Mouse (Mus musculus) heart, embryonic 10.5 days (tissue): Measurements from ENCODE around the gene E2f2. TPM values are rescaled to one million over a fixed set of nuclear protein-coding genes. Genes with fewer than 3 reads are reported as not detected.

Source experiments
- DNase-seq: peaks from one replicate; pipeline ENCODE4 v3.0.0-alpha.2; 2017; ENCODE audit warnings: low spot score
- H3K27ac ChIP-seq: fragments of 300-500 bp; sonication (generic); 2 replicates; pipeline ENCODE4 v1.5.1; 2016; ENCODE audit warnings: mild to moderate bottlenecking
- H3K27me3 ChIP-seq: fragments of 300-500 bp; sonication (generic); 2 replicates; pipeline ENCODE4 v1.6.1; 2016; ENCODE audit warnings: mild to moderate bottlenecking; ENCODE audit not compliant: poor library complexity, insufficient read depth, severe bottlenecking
- H3K36me3 ChIP-seq: fragments of 300-500 bp; sonication (generic); 2 replicates; pipeline ENCODE4 v1.6.1; 2016; ENCODE audit warnings: mild to moderate bottlenecking, moderate library complexity
- H3K4me1 ChIP-seq: fragments of 300-500 bp; sonication (generic); 2 replicates; pipeline ENCODE4 v1.6.1; 2016; ENCODE audit warnings: mild to moderate bottlenecking
- H3K4me3 ChIP-seq: fragments of 300-500 bp; sonication (generic); 2 replicates; pipeline ENCODE4 v1.5.1; 2016; ENCODE audit warnings: mild to moderate bottlenecking, moderate library complexity
- H3K9me3 ChIP-seq: fragments of 300-500 bp; sonication (generic); 2 replicates; pipeline ENCODE4 v1.6.1; 2016; ENCODE audit warnings: mild to moderate bottlenecking, moderate library complexity
- WGBS: fragments of 180-500 bp; shearing (Covaris S2); methylation state at CpG from one replicate; pipeline ENCODE4 v1.1.7; 2016; 5-methylcytosine and 5-hydroxymethylcytosine counted together
- polyA plus RNA-seq: library from polyadenylated mRNA; unstranded; fragments of >200 nt; fragmentation: Nextera tagmentation; extraction: Ambion mirVana; gene quantifications from 2 replicates; pipeline ENCODE4 v1.2.1, GENCODE M21; 2016

E2f2 gene
- polyA plus RNA-seq, 1 experiment from 2014 or later = 6.3 TPM

DNA sequence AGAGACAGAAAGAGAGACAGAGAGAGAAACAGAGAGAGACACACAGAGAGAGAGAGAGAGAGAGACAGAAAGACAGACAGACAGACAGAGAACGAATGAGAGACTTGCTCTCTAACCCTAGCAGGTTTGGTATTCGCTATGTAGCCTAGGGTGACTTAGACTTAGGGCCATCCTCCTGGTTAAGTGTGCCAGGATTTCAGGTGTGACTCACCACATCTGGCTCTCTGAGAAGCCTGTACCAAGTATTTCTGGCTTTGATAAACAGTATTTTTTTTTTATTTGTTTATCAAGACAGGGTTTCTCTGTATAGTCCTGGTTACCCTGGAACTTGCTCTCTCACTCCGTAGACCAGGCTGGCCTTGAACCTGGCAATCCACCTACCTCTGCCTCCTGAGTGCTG is 4.5 kb upstream of the E2f2 start:
- Histone ChIP-seq H3K27ac (no peak overlapping the region), H3K36me3 (no peaks in the 10 kb centered on the region), H3K4me1 (peaks cover 4% of the 10 kb centered on the region; the same call in 1 of the 2 replicates), H3K9me3 (no peaks in the 10 kb centered on the region), H3K27me3 (0 out of 2 replicates have a peak, but pooled peaks cover 5% of the 10 kb centered on the region), H3K4me3 (no peak overlapping the region)
- WGBS = 78% methylated on average over 3 of the region's 3 CpGs
- no peak for DNase-seq

DNA sequence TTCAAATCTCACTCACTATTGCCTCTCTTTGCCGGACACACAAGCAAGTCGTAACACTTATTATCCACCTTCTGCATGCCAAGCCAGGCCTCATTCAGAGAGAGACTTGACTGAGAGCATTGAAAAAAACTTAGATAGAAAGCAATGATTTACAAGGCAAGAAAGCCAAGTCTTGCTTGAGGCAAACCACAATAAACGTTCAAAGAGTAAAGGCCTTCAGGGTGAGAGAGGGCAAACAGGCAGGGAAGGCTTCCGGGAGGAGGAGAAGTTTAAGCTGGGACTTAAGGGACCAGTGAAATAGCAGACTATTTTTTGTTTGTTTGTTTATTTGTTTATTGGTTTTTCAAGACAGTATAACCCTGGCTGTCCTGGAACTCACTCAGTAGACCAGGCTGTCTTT is 1.8 kb upstream of the E2f2 start:
- H3K4me1 ChIP-seq = peaks cover 25% of the 10 kb centered on the region
- WGBS = 85% methylated on average over 4 of the region's 4 CpGs
- H3K4me3 ChIP-seq = no peak overlapping the region
- no peaks in the 10 kb centered on the region; the same call in 1 of the 2 replicates for H3K36me3 ChIP-seq
- H3K9me3 ChIP-seq = no peaks in the 10 kb centered on the region
- no peak for DNase-seq
- no peak overlapping the region for H3K27ac ChIP-seq
- 0 out of 2 replicates have a peak, but pooled peaks cover 5% of the 10 kb centered on the region for H3K27me3 ChIP-seq

DNA sequence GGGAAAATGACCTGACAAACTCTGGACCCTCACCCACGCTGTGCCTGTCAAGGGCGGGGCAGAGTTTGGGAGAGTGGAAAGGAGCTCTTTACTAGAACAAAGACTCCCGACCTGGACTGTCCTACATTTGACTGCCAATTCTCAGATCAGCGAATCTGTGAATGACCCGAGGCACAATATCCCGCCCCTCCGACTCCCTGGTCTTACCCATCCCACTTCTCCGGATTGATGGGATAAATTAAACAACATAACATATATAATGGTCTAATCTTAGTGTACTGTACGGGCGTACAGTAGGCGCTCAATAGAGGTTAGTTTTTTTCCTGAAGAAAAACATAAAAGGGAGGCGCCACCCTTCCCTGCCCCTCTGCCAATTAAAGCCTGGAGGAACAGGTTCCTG is 739 bp upstream of the E2f2 start:
- 17% methylated on average over 12 of the region's 12 CpGs for WGBS
- DNase-seq = no peak

DNA sequence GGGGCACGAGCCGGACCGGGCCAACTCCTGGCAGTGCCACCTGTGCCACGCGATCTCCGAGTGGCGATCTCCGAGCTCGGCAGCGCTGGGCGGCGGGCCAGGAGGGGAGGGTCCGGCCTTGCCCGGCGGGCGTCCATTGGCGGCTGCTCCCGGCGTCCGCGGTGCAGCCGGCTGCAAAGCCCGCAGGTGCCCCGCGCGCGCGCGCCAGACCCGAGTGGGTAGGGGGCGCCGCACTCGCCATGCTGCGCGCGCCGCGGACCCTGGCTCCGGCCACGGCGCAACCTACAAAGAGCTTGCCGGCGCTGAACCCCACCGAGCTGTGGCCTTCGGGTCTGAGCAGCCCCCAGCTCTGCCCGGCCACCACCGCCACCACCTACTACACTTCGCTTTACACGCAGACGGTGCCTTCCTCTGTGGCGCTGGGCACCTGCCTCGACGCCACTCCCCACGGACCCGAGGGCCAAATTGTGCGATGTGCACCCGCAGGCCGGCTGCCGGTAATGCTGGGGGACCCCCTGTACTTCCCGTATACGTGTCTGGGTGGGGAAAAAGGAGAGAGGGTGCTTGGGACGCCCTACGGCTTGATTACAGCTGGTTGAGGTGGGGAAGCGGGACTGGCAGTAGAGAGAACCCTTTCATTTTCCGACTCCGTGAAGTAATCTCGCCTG is 482 bp downstream of the E2f2 start:
- Histone ChIP-seq H3K36me3 (no peaks in the 10 kb centered on the region; the same call in 1 of the 2 replicates), H3K4me3 (peak overlapping the region; percentile 71), H3K9me3 (no peaks in the 10 kb centered on the region), H3K27ac (peak overlapping the region; percentile 88), H3K4me1 (peaks cover 48% of the 10 kb centered on the region), H3K27me3 (0 out of 2 replicates have a peak, but pooled peaks cover 5% of the 10 kb centered on the region)
- WGBS = under 1% methylated on average over 58 of the region's 67 CpGs
- DNase-seq = no peak

More for the DNA sequence above, 739 bp upstream of the E2f2 start:
- Histone ChIP-seq H3K27ac (peak overlapping the region; percentile 88), H3K36me3 (no peaks in the 10 kb centered on the region; the same call in 1 of the 2 replicates), H3K27me3 (0 out of 2 replicates have a peak, but pooled peaks cover 5% of the 10 kb centered on the region), H3K4me1 (peaks cover 35% of the 10 kb centered on the region), H3K9me3 (no peaks in the 10 kb centered on the region), H3K4me3 (peak overlapping the region; percentile 71)

DNA sequence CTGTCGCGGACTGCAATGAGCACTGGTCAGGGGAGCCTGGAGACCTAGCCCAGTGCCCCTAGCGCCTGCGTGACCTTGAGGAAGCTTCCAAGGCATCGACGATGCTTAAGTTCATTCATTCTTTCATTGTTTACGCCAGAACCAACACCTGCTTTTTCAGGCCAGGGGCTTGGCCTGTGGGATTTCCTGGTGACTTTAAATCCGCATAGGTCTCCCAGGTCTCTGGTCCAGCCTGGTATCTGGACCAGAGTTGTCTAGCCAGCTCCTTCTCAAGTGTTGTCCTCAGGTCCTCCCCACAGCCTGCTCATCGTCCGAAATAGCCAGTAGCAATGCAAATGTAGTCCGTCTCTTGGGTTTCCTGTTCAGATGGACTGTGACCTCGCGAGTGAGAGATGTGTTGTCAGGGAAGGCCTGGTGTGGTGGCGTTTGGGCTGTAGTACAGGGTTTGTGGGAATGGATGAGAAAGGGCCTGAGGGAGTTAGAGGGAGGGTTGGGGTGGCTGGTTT is 1.1 kb downstream of the E2f2 start:
- Histone ChIP-seq H3K4me1 (peaks cover 53% of the 10 kb centered on the region), H3K36me3 (no peaks in the 10 kb centered on the region; the same call in 1 of the 2 replicates), H3K9me3 (no peaks in the 10 kb centered on the region), H3K27me3 (0 out of 2 replicates have a peak, but pooled peaks cover 5% of the 10 kb centered on the region), H3K4me3 (peak overlapping the region; percentile 71), H3K27ac (peak overlapping the region; percentile 88)
- DNase-seq = no peak
- WGBS = 3% methylated on average over 14 of the region's 14 CpGs

DNA sequence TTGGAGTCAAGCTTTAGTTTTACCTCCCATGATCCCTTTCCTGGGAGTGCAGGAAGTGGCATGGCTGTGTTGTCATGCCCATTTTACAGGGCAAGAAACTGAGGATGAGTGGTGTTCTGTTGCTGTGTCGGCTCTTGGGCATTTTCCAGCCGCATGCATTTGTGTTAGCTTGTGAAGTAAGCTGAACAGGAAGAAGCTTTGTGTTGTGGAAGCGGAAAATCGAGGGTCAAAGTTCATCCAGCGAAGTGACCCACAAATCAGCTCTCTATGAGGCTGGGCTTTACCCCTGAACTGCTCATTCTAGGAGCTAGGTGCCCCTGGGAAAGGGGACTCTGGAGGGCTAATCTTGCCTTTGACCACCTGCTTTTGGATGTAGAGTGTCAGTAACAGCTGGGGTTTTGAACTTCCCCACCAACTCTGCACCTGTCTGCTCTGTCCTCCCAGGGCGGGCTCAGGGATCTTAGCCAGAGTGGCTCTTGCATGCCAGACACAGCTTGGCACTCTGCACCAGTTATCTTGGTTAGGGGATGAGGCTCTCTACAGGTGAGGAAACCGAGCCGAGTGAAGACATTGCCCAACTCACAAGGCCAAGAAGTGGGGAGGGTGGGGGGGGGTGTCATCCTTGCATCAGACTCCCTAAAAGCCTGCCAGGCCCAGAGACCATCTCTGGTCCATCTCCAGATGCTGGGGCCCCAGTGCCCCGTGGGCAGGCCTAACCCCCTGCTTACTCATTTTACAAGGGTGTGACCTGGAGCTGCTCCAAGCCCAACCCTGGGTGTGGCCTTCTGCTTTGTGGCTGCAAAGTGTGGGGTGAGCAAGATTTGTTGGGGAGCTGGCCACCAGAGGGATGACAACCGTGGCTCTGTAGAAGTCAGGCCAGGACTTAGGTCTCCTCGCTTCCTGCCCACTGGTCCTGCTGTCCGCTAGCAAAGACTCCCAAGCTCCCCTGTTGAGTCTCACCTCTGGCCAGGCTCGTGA is 2.3 kb downstream of the E2f2 start:
- Histone ChIP-seq H3K4me1 (peaks cover 56% of the 10 kb centered on the region), H3K27me3 (0 out of 2 replicates have a peak, but pooled peaks cover 5% of the 10 kb centered on the region), H3K36me3 (no peaks in the 10 kb centered on the region; the same call in 1 of the 2 replicates), H3K4me3 (peak overlapping the region; percentile 71), H3K9me3 (no peaks in the 10 kb centered on the region), H3K27ac (peak overlapping the region; percentile 88)
- WGBS = 75% methylated on average over 13 of the region's 13 CpGs
- DNase-seq = peak; percentile 90

DNA sequence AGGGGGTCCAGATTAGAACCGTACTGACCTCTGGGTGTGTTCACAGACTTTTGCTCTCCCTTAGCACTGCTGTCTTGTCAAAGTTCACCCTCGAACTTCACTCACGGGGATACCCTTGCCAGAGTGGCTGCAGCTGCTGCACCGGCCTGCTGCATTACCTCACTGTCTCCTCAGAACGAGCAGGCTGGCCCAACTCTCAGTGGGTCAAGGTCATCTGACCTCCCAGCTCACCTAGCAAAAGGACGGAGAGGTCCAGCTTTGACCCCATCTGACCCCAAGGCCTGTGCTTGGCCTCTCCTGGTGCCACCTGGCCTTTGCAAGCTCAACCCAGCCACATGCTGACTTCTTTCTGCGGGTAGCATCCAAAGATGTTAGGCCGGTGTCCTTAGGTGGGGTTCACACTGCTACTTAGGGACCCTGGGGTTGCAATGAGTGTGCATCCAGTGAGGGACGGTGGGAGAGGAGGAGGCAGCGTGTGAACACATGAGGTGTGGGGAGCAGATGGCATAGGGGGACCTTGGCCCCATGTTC is 3.9 kb downstream of the E2f2 start:
- DNase-seq = no peak
- Histone ChIP-seq H3K4me1 (peaks cover 72% of the 10 kb centered on the region), H3K9me3 (no peaks in the 10 kb centered on the region), H3K36me3 (no peaks in the 10 kb centered on the region; the same call in 1 of the 2 replicates), H3K27ac (peak overlapping the region; percentile 67), H3K4me3 (no peak overlapping the region), H3K27me3 (no peaks in the 10 kb centered on the region)
- WGBS = 67% methylated on average over 10 of the region's 10 CpGs

DNA sequence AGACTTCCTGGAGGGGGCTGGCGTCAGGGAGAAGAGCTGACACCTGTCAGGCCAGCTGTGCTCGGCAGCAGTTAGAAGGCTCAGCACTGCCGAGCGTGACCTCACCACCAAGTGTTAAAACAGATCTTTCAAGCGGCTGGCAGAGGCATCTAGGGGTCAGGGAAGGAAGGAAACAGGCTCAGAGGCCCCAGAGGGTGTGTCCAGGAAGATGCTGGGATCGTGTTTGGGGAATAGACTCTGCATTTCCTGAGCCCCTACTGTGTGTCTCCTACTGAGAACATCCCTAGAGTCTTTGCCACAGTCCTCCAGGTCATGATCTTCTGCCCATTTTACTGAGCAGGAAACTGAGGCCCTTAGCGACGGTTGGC is 5.0 kb downstream of the E2f2 start:
- H3K27ac ChIP-seq = peak overlapping the region; percentile 67; the same call in 1 of the 2 replicates
- H3K4me3 ChIP-seq = peak overlapping the region; percentile 10; the same call in 1 of the 2 replicates
- H3K36me3 ChIP-seq = no peaks in the 10 kb centered on the region; the same call in 1 of the 2 replicates
- no peaks in the 10 kb centered on the region for H3K27me3 ChIP-seq
- no peaks in the 10 kb centered on the region for H3K9me3 ChIP-seq
- 26% methylated on average over 8 of the region's 8 CpGs for whole genome bisulfite sequencing
- no peak for DNase-seq
- peaks cover 78% of the 10 kb centered on the region for H3K4me1 ChIP-seq

DNA sequence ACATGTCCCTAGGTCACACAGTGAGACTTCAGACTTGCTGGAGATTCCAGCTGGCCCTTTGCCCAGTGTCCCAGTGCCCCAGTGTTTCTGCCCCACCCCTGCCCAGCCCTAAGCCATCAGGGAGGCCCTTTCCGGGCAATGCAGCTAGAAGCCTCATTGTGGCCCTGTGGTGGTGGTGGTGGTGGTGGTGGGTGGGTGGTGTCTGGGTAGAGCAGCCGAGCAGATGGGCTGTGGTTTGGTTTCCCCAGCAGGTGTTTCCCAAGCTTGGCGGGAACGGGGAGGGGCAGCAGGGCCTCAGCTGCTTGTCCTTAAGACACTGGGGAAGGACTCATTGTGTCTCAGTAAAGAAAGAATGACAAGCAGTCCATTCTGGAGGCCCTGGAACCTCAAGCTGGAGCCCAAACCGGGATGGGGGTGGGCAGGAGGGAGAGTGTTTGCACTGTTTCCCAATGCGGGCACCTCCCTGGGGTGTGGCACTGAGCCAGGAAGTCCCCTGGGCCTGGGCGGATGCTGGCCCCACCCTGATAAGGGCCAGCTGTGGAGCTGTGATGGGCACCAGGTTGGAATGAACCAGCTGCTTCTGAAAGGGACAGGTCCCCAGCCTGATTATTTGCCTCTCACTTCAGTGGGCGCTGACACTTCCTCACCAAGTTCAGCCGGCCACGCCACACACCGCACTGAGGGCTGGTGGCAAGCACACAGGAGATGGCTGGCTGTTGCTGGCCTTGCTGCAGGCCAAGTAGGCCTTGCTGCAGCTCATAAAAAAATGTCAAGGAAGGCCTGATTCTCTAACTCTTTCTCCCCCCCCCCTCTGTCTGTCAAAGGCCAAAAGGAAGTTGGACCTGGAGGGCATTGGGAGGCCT is 5.6 kb downstream of the E2f2 start:
- DNase-seq = peak; percentile 92
- H3K27me3 ChIP-seq = no peaks in the 10 kb centered on the region
- peak overlapping the region; percentile 6; the same call in 1 of the 2 replicates for H3K4me3 ChIP-seq
- WGBS = 60% methylated on average over 11 of the region's 11 CpGs
- no peaks in the 10 kb centered on the region for H3K9me3 ChIP-seq
- peak overlapping the region; percentile 67 for H3K27ac ChIP-seq
- no peaks in the 10 kb centered on the region; the same call in 1 of the 2 replicates for H3K36me3 ChIP-seq
- peaks cover 77% of the 10 kb centered on the region for H3K4me1 ChIP-seq

DNA sequence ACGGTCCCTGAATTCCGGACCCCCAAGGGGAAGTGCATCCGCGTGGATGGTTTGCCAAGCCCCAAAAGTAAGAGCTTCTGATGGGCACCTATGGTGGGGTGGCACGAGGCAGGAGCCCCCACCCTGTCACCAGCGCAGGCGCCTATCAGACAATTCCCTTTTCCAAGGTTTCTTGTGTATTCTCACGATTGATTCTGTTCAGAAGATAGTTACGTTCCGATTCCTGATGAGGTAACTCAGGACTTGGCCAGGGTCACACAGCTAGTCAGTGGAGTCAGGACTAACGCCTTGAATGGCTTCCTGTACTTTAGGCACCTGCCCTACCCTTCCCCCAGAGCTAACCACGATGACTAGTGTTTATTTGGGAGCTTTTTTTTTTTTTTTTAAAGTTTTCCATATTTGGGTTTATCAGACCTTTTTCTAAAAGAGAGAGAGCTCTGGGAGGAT is 6.3 kb downstream of the E2f2 start:
- no peaks in the 10 kb centered on the region for H3K9me3 ChIP-seq
- H3K4me3 ChIP-seq = 0 out of 2 replicates have a peak overlapping the region, but pooled peaks have one; percentile 6
- WGBS = 80% methylated on average over 12 of the region's 12 CpGs
- no peak for DNase-seq
- H3K27me3 ChIP-seq = no peaks in the 10 kb centered on the region
- H3K36me3 ChIP-seq = peaks cover 5% of the 10 kb centered on the region; the same call in 1 of the 2 replicates
- H3K27ac ChIP-seq = peak overlapping the region; percentile 67
- H3K4me1 ChIP-seq = peaks cover 71% of the 10 kb centered on the region

DNA sequence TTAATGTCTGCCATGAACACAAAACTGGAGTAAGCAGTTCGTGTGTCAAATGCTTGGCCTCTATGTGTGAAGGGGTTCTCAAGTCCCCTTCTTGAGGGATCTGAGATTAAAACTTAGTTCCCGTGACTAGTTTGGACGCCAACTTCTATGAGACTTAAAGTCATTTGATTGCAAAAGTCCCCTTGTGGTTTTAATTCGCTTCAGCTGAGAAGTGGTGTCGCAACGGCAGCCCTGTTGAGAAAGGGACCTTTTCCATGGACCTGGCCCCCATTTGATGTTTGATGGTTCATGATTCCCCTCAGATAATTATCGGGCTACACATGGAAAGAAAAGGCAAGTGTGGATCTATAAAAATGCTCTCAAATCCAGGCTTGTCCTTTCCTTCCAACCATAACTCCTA is 7.3 kb downstream of the E2f2 start:
- Histone ChIP-seq H3K36me3 (peaks cover 10% of the 10 kb centered on the region; the same call in 1 of the 2 replicates), H3K4me1 (peaks cover 63% of the 10 kb centered on the region), H3K27ac (peak overlapping the region; percentile 83), H3K4me3 (peak overlapping the region; percentile 58; the same call in 1 of the 2 replicates), H3K27me3 (no peaks in the 10 kb centered on the region), H3K9me3 (no peaks in the 10 kb centered on the region)
- WGBS = 80% methylated on average over 7 of the region's 7 CpGs
- no peak for DNase-seq
